Mouse (Mus musculus) left cerebral cortex, postnatal 36 days (tissue): ENCODE measurements around the gene Fbxo11. TPM values are rescaled to one million over a fixed set of nuclear protein-coding genes. Genes with fewer than 3 reads are reported as not detected.
A peak's percentile ranks its signal among the peaks of the same experiment; 100 is the strongest.
"Not testable (repeated sequence)": the region's sequence is repeated elsewhere in the genome, so short reads cannot be mapped to it uniquely, and the experiment has no call there.

Experiments
- DNase-seq, 2 experiments: peaks; one replicate each; pipeline ENCODE4 v3.0.0; 2021 to 2022; ENCODE audit warnings: low spot score in 2 of 2, mixed read lengths in 1 of 2
- intact Hi-C: fragments of 180-260 bp; cut with DNase I; formaldehyde crosslinking; loops from one replicate; pipeline ENCODE4 v1.15.1; 2025
- total RNA-seq, 2 experiments: library from RNA; stranded (reverse); gene quantifications; 2 replicates each; pipeline ENCODE4 v1.2.3; 2021

The Fbxo11 gene
- total RNA-seq, 2 experiments from 2014 or later: 106 to 122 TPM

GRCm38 (mm10) chr17:88029194-88029970 is 35.7 kb downstream of the Fbxo11 start:
- intact Hi-C loops: loop anchor here (10.0 kb wide), 1 partner anchor 485 kb away; no protein-coding TSS in a partner anchor
- DNase-seq: peak; percentile 72 to 73

DNA sequence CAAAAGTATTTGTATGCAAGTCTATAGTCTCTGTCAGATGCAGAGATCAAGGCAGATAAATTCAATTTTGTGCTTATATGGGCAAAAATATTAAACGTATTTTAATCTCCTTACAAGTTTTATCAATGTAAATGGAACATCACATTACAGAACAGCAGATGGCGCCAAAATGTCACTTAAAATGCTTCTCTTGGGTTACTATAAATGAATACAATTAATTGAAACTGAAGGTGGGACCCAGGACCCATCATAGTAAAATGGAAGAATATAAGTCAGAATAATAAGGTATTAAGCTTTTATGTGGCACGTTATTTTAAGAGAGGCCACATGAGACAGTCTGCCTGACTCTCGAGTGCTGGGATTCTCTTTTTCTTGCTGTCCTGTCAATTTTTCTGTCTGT is 39.9 kb downstream of the Fbxo11 start:
- intact Hi-C loops: loop anchor here (2.0 to 10.0 kb wide), 2 partner anchors 42 to 490 kb away; no protein-coding TSS in a partner anchor
- DNase-seq: no peak

- intact Hi-C loops: loop anchor here (2.0 to 10.0 kb wide), 2 partner anchors 43 to 491 kb away; no protein-coding TSS in a partner anchor
- no peak for DNase-seq
Measured at GRCm38 (mm10) chr17:88023924-88024323, 41.2 kb downstream of the Fbxo11 start.

DNA sequence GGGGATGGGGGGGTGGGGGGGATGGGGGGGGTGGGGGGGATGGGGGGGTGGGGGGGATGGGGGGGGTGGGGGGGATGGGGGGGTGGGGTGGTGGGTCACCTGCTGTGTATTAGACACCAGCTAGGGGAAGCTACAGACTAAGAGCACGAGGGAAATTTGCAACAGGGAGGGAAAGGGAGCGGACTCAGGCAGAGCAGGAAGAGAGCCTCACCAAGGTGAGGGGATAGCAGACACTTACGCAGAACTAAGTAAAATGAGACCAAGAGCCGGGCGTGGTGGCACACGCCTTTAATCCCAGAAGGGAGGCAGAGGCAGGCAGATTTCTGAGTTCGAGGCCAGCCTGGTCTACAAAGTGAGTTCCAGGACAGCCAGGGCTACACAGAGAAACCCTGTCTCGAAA is 49.1 kb downstream of the Fbxo11 start:
- intact Hi-C loops, DNase-seq: not testable (repeated sequence)

DNA sequence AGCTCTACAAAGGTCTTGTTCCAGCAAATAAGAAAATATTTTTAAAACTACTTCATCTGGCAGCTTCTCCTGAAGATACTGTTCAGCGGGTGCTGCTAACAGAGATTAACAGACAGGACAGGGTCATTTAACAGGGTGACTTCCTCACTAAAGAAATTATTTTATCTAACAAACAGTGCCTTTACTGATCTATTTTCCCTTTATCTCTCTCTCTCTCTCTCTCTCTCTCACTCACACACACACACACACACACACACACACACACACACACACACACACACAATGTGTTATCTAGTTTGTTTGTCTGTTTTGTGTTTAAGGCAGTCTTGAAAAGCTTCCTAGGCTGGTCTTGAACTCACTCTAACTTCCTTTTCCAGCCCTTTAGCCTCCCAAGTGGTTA is 50.6 kb downstream of the Fbxo11 start:
- intact Hi-C loops: no loop called here
- no peak for DNase-seq

- intact Hi-C loops: no loop called here
- no peak for DNase-seq
Measured at GRCm38 (mm10) chr17:88006956-88007355, 58.1 kb downstream of the Fbxo11 start.

- intact Hi-C loops: no loop called here
Measured at GRCm38 (mm10) chr17:88004892-88005291, 60.2 kb downstream of the Fbxo11 start.

DNA sequence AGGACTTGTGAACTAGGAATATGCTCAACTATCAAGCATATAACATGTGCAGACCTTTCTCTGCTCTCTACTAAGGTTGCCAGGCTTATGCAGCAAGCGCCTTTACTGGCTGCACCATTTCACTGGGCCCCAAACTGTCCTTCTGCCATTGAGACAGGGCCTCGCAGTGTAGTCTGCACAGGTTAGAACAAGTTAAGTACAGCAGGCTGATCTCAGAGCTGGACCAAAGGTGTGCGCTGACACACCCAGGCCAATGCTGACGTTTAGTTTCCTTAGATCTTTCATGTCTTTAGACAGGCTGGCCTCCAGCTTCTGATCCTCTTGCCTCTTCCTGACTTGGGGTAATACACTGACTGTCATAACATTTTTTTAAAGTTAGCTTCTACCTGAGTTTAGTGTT is 67.3 kb downstream of the Fbxo11 start:
- intact Hi-C loops: no loop called here
- no peak for DNase-seq

More at GRCm38 (mm10) chr17:88004892-88005291, 60.2 kb downstream of the Fbxo11 start:
- DNase-seq: no peak

- intact Hi-C loops: no loop called here
- no peak for DNase-seq
Measured at GRCm38 (mm10) chr17:87993338-87993737, 71.8 kb downstream of the Fbxo11 start.

GRCm38 (mm10) chr17:87992154-87992553 is 72.9 kb downstream of the Fbxo11 start:
- intact Hi-C loops: no loop called here
- DNase-seq: no peak

GRCm38 (mm10) chr17:87987507-87987906 is 77.6 kb downstream of the Fbxo11 start:
- no peak for DNase-seq
- intact Hi-C loops: no loop called here

GRCm38 (mm10) chr17:87985916-87986315 is 79.2 kb downstream of the Fbxo11 start:
- no peak for DNase-seq
- intact Hi-C loops: no loop called here

DNA sequence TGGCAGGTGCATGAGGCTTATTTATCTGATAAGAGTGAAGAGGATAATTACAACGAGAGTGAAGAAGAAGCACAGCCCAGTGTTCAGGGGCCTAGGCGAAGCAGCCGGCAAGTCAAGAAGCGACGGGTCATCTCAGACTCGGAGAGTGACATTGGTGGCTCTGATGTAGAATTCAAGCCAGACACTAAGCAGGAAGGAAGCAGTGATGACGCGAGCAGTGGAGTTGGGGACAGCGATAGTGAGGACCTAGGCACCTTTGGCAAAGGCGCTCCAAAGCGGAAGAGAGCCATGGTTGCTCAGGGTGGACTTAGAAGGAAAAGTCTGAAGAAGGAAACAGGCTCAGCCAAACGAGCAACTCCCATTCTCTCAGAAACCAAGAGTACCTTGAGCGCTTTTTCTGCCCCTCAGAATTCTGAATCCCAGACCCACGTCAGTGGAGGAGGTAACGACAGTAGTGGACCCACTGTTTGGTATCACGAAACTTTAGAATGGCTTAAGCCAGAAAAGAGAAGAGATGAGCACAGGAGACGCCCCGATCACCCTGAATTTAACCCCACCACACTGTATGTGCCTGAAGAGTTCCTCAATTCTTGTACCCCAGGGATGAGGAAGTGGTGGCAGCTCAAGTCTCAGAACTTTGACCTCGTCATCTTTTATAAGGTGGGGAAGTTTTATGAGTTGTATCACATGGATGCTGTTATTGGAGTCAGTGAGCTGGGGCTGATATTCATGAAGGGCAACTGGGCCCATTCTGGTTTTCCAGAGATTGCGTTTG is 80.5 kb downstream of the Fbxo11 start:
- intact Hi-C loops: loop anchor here (5.0 kb wide), 1 partner anchor 83 kb away; the partner anchor contains the start of gene Fbxo11
- DNase-seq: no peak

- no peak for DNase-seq
- intact Hi-C loops: loop anchor here (5.0 kb wide), 1 partner anchor 84 kb away; the partner anchor contains the start of gene Fbxo11
Measured at GRCm38 (mm10) chr17:87983313-87983712, 81.8 kb downstream of the Fbxo11 start.

- DNase-seq: no peak
Measured at GRCm38 (mm10) chr17:87982112-87982511, 83.0 kb downstream of the Fbxo11 start.

DNA sequence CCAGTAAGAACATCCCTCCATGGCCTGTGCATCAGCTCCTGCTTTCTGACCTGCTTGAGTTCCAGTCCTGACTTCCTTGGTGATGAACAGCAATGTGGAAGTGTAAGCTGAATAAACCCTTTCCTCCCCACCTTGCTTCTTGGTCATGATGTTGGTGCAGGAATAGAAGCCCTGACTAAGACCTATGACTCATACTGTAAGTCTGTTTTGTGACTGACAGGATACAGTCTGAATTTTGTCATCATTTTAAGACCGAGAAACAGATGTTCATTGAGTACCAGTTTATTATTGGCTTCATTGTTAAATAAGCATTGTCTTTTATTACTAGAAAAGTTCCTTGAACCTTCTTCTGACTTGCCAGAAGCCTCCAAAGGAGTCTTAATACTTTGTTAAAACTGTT is 85.4 kb downstream of the Fbxo11 start:
- intact Hi-C loops: loop anchor here (5.0 kb wide), 1 partner anchor 88 kb away; the partner anchor contains the start of gene Fbxo11
- DNase-seq: not testable (repeated sequence)

More at GRCm38 (mm10) chr17:87982112-87982511, 83.0 kb downstream of the Fbxo11 start:
- intact Hi-C loops: loop anchor here (5.0 kb wide), 1 partner anchor 85 kb away; the partner anchor contains the start of gene Fbxo11

DNA sequence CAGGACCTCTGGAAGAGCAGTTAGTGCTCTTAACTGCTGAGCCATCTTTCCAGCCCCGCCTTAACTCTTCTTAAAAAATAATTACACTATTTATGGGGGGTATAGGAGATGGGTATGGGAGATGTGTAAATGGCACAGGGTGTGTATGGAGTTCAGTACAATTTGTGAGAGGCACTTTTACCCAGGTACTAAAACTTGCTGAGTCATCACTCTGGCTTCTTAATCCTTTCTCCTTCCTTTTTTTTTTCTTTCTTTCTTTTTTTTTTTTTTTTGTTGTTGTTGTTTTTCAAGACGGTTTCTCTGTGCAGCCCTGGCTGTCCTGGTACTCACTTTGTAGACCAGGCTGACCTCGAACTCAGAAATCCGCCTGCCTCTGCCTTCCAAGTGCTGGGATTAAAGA is 88.2 kb downstream of the Fbxo11 start:
- intact Hi-C loops, DNase-seq: not testable (repeated sequence)

GRCm38 (mm10) chr17:87976154-87976806 is 88.8 kb downstream of the Fbxo11 start:
- intact Hi-C loops: no loop called here
- DNase-seq: no peak

DNA sequence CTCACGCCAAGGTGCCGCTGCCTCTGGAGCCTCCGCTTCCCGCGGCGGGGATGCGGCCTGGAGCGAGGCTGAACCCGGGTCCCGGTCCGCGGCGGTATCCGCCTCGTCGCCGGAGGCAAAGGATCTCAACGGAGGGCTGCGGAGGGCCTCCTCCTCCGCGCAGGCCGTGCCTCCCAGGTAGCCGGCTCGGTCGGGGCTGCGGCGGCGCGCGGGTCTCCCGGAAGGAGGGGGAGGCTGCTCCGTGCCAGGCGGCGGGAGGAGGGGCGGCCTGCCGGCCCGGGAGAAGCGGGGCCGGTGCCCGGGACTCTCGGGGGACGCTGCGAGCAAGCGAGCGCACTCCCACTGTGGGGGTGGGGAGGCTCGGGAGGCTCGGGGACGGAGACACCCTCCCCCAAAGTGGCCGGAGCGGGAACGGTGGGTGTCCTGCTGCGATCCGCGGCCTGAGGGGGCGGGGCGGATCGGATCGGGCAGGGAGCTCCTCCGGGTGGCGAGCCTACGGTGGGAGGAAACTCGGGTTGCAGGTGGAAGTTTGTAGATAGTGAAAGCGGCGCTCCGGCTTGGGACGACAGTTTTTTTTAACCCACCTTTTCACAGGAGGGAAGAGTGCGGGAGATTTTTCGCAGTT is 89.8 kb downstream of the Fbxo11 start:
- intact Hi-C loops: no loop called here
- DNase-seq: peak in 1 of 2 experiments; percentile 30
